Mouse (Mus musculus) spleen, postnatal 10 days (tissue): ENCODE measurements around the gene Ldb3.

Source experiments
- DNase-seq, 2 experiments: peaks; one replicate each; pipeline ENCODE4 v3.0.0; 2021 to 2022; ENCODE audit warnings: low spot score in 2 of 2

Ldb3 gene

GRCm38 (mm10) chr14:34588498-34588897 lies at the start of gene Ldb3:
Gene Ldb3, minus strand, starts transcription at chr14:34588682.
- no peak for DNase-seq

GRCm38 (mm10) chr14:34635721-34636120 lies 47.2 kb upstream of the Ldb3 start:
- no peak for DNase-seq

DNA sequence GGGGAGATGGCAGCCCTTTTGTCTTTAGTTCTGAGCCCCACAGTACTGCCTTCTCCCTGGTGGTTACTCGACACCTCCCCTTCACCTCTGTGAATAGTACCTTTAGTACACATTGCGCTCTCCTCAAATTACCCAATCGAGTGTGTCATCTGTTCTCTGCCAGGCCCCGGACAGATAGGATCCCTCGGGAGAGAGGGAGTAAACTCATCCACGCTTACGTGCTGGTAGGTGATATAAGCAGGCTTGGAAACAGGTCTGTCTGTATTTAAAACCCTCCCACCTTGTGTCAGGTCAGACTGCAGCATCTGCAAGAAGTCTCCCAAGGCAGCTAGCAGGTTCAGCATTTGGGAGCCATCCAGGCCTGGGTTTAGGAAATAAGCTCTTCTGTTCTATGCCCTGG lies 46.7 kb upstream of the Ldb3 start:
- DNase-seq = no peak

DNA sequence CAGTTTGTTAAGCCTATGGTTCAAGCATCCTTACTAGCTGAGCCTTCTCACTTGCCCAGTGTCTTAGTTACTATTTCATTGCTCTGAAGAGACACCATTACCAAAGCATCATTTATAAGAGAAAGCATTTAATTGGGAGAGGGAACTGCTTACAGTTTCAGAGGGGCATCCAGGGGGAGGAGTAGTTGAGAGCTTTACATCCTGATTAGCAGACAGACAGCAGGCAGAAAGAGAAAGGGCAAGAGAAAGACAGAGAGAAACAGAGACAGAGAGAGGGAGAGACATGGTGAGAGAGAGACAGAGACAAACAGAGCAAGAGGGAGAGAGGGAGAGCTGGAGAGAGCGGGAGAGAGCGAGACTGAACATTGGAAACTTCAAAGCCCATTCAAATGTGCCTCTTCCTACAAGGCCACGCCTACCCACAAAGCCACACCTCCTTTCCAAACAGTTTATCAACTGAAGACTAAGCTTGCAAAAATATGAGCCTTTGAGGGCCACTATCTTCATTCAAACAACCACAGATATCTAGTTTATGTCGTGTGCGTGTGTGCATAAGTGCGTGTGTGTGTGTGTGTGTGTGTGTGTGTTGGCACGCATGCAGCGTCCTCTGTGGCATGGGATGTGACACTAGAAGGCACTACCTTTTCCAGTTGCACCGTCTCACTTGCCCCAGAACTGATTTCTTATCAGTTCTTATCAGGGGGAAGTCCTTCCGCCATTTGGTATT lies 44.4 kb upstream of the Ldb3 start:
- peak in 1 of 2 experiments; percentile 63 for DNase-seq

GRCm38 (mm10) chr14:34626824-34627223 lies 38.3 kb upstream of the Ldb3 start:
- DNase-seq = no peak

- peak in 1 of 2 experiments; percentile 55 for DNase-seq
These were observed 35.2 kb upstream of the Ldb3 start for GRCm38 (mm10) chr14:34623531-34624210.

- no peak for DNase-seq
These were observed 34.6 kb upstream of the Ldb3 start for GRCm38 (mm10) chr14:34623074-34623473.

- DNase-seq = peak; percentile 48 to 73
These were observed 32.3 kb upstream of the Ldb3 start for GRCm38 (mm10) chr14:34620611-34621376.

DNA sequence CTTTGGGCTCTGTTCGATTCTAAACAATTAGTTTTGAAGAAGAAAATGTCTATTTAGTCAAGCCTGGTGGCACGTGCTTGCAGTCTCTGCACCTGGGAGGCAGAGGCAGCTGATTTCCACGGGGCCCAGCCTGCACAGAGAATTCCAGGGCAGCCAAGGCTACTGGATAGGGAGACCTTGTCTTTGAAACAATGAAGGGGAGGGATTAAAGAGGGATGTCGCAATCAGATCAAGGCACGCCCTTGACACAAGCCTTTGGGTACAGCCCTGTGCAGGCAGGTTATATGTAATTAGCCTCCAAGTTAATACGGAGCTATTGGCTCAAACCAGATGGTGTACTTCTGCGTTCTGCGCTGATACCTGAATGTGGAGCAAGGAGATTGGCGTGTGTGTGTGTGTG lies 30.3 kb upstream of the Ldb3 start:
- no peak for DNase-seq

- DNase-seq = peak; percentile 74 to 87
These were observed 28.3 kb upstream of the Ldb3 start for GRCm38 (mm10) chr14:34616821-34617220.

DNA sequence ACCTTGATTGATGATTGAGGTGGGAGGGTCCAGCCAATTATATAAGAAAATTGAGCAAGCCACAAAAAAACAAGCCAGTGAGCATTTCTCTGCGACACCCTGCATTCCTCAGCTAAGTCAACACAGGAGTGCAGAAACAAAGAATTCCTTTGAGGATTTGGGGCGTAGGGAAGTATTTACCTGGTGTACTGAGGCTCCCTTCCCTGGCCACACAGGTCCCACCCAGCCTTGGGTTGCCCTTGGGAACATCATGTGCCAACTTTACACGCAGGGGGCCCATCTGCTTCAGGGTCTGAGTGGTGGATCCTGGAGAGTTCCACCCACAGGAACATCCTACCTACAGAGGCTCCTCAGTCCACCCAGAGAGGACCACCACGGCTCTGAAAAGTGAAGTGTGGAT lies 27.1 kb upstream of the Ldb3 start:
- no peak for DNase-seq

DNA sequence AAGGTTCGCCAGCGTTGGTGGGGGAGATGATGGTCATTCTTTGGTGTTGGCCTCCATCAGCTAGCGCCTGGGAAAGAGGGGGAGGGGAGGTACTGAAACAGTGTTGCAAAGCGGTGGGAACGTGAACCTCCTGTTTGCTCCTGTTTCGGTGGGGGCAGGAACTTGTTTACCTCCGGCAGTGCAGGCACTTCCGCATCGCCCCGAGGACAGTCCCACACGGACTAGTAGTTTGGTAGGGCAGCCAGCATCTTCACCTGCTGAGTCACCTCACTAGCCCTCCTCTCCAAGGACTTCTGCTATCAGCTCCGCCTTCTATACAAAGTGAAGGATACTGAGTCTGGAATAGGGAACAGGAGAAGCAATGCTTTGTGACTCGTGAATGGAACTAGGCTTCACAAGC lies 26.6 kb upstream of the Ldb3 start:
- peak in 1 of 2 experiments; percentile 31 for DNase-seq

GRCm38 (mm10) chr14:34614551-34614950 lies 26.1 kb upstream of the Ldb3 start:
- DNase-seq = no peak

- no peak for DNase-seq
These were observed 25.0 kb upstream of the Ldb3 start for GRCm38 (mm10) chr14:34613523-34613922.

DNA sequence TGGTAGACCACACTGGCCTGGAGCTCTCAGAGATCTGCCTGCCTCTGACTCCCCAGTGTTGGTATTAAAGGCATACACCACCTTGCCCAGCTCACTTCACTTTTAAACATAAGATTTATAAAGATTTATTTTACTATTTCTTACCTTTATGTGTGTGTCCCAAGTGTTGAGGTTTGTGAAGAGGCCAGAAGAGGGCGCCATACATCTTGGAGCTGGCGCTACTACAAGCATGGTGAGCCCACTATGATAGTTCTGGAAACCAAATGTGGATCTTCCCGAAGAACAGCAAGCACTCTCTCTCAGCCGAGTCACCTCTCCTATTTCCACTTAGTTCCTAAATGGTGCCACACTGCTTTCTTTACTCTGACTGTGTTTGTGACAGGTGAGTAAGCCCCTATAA lies 23.7 kb upstream of the Ldb3 start:
- peak in 1 of 2 experiments; percentile 50 for DNase-seq

- no peak for DNase-seq
These were observed 23.1 kb upstream of the Ldb3 start for GRCm38 (mm10) chr14:34611591-34611990.

- no peak for DNase-seq
These were observed 13.4 kb upstream of the Ldb3 start for GRCm38 (mm10) chr14:34601910-34602309.

- DNase-seq = no peak
These were observed 11.5 kb upstream of the Ldb3 start, which contains the start of gene Opn4 for GRCm38 (mm10) chr14:34599941-34600340. Gene Opn4, minus strand, starts transcription at chr14:34600142.

DNA sequence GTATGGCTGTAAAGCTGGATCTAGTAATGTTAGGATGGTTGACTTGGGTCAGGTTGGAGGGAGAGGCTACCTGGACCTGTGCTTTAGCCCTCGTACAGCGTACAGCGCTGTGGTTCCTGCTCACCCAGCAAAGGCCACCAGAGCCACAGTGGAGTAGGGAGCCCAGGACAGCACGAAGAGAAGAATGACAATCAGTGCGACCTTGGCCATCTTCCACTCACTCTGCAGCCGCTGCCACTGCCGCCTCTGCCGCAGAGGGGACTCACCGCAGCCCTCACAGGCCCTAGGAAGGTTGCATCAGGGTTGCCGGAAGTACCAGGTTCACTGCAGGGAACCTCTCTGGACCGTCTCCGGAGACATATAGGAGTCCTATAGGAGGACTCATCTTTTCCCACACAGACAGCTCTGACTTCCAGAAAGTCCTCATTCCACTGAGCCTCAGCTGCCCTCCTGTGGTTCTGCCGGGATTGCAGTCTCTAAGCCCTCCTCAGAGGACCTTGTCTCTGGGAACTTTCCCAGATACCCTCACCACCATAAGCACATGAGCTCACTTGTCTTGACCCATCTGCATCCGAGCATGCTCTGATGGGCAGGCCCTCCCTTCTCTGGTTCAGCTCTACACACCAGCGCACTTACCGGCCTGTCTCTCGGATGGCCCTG lies 7.2 kb upstream of the Ldb3 start:
- DNase-seq = no peak

DNA sequence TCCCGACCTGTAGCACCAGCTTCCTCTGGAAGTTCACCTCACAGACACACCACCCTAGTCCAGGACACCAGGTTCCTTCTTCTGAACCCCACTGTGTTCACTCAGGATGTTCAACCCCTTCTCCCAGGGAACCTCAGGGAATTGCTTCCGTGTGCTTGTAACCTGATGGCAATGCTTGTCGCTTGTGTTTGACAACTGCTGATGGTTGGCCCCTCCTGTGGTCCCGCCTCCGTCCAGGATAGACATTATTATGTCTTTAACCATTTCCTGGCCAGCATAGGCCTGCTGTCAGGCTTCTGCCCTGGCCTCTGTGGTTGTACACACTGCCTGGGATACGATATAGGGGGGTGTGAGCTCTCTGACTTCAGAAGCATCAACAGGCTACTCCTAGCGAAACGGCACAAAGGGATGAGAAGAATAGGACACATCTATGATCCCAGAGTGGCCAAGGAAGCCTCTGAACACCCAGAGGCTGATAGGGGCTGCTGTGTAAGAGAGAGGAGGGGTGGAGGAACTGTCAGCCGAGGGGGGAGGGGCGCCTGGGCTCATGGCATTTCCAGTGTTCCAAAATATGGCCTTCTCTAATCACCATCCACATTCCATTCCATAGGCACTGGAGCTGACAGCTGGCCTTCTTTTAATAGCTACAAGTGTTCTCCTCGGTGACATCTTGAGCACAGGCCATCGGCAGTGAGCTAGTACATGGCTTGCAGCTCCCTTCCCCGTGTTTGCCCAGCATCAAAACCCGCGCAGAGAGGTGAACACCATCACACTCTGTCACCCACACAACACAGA lies 3.5 kb upstream of the Ldb3 start:
- DNase-seq = no peak
